Mouse (Mus musculus) adrenal gland (tissue): Measurements from ENCODE around the gene Tbxas1.

Source experiments
- intact Hi-C: fragments of 180-260 bp; cut with DNase I; formaldehyde crosslinking; loops from one replicate; pipeline ENCODE4 v1.15.1; 2025

Gene Tbxas1

GRCm38 (mm10) chr6:38982656-38983055, 107.5 kb downstream of the Tbxas1 start:
- intact Hi-C loops, result no loop called here

DNA sequence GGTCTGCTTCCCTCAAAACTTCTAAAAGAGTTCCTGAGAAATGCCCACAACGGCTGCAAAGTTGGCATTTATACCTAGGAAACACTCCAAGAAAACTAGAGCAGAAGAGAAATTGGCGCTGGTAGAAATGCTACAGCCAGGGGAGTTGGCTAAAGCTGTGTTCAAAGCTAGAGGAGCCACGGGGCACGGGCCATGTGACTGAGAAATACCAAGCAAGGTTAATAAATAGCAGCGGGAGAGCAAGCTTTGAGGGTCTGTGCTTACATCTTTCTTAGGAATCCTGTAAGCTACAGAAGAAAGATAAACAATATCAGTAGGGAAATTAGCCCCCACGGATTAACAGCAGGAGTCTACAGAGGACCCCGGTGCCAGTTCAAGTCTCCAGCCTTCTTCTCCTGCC, 107.9 kb downstream of the Tbxas1 start:
- intact Hi-C loops, result no loop called here

DNA sequence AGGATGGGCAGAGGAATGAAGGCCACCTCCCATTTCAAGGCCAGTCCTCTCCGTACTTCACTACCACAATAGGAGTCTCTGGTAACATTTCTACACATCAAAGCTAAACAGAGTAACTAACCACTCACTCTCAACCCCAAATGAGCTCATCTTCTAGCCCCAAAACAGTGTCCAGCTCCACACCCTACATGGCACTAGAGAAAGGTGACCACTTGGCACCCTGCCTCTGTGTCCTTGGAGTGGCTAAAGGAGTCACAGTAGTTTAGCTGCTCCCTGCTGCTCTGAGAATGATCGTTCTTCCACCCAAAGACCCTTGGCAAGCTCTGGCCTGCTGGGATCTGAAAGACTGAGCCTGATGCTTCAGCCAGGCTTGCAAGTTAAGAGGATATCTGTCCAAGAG, 109.4 kb downstream of the Tbxas1 start:
- intact Hi-C loops, result no loop called here

GRCm38 (mm10) chr6:38986641-38987040, 111.4 kb downstream of the Tbxas1 start:
- intact Hi-C loops, result no loop called here

DNA sequence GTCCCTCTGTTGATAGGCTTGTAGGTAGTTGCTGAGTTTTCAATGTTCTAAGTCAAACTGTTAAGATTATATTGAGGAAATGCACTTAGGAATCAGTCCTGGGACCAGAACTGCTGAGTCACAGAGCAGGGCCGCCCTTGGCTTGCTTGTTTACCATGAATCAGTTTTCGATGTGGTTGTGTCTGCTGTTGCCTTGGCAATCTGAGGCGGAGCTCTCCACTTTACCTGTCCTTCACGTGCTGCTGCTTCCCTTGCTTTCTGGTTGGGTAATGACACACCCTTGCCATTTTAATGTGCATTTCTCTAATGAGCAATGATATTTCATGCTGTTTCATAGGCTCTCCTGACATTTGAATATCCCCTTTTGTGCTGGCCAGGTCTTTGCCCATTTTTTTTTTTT, 116.8 kb downstream of the Tbxas1 start:
- intact Hi-C loops, result no loop called here

DNA sequence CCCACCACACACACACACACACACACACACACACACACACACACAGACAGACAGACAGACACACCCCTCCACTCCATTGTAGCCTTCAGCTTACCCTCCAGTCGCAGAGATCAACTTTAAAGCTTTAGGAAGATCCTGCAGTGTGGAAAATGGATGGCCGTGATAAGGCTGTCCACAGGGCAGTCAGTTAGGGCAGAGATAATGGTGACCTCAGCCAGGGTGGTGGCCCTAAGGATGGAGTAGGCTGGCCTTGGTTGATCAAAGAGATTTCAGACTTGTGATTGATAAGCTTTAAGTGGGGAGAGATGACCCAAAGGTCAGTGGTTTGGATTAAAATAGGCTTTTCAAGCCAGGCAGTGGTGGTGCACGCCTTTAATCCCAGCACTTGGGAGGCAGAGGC, 120.6 kb downstream of the Tbxas1 start:
- intact Hi-C loops, result no loop called here

GRCm38 (mm10) chr6:38997838-38998237, 122.6 kb downstream of the Tbxas1 start:
- intact Hi-C loops, result no loop called here

- intact Hi-C loops, result no loop called here
Measured at GRCm38 (mm10) chr6:39003126-39003525, 127.9 kb downstream of the Tbxas1 start.

- intact Hi-C loops, result no loop called here
Measured at GRCm38 (mm10) chr6:39004003-39004473, 128.8 kb downstream of the Tbxas1 start.

DNA sequence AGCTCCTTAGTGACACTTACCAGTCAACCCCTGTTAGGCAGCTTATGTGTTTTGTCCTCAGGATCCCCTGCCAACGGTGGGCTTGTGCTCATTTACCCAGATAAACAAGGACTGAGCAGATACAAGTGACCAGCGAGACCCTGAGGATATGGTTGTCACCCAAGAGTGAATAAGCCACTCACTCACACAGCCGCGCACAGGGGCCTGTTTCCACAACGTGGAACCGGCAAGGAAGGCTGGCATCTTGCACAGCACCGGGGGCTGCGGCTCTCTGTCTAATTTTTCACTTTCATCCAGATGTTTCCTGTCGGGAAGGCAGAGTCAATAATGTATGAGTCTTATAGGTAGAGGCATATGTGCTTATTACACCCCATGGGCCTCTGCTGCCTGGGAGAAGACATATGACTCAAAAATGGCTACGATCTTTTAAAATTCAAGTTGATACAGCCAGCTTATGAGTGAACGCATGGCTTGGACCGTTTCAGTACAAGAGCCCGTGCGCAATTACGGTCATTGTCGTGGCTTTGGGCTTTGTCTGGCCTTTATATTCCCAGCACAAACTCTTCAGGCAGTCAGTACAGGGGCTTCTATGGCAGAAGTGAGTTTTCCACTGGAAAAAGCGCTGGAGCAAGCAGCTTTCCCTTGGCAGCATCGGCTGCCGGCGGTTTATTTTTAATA, 130.2 kb downstream of the Tbxas1 start:
- intact Hi-C loops, result no loop called here

DNA sequence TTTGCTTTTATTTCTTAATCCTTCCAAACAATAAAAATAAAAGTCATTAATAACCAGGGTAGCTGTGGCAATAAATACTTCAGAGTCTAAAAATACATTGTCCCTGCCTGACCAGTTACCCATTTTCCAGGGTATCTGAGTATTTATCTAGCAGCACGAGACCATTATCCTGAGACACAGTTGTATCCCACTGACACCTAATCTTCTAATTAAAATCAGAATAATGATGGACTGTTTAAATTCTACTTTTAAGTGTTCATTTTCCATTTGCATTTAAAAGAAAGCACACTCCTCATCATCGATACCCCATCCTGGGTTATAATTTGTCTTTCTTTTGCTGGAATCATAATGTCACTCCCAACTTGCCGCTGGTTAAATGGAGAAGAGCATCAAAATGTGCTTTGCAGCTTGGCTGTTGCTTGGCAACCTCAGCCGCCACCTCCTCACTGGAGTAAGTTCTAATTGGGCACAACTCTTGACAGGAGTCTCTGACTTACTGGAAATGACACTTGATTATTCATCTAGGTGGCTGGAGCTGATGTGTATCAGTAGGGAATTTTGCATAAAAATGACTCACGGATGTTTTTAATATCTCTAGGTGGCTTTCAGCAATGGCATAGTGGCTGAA, 130.9 kb downstream of the Tbxas1 start:
- intact Hi-C loops, result no loop called here

DNA sequence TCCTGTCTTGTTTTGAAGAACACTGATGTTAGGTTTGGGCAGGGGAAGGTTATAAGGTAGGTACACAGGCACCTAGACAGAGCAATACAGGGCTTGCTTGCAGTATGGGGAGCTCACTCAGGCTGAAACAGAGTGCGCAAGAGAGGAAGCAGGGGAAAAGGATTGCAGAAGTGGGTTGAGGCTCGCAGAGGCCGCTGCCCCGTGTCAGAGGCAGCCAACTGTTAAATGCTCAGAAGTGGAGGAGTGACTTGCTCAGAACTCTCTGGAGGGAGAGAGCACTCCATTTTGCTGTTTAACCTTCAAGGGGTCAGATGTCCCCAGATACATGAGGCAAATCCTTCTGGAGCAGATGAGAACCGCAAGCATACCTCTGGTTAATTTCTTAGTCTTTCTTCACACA, 132.0 kb downstream of the Tbxas1 start:
- intact Hi-C loops, result no loop called here

DNA sequence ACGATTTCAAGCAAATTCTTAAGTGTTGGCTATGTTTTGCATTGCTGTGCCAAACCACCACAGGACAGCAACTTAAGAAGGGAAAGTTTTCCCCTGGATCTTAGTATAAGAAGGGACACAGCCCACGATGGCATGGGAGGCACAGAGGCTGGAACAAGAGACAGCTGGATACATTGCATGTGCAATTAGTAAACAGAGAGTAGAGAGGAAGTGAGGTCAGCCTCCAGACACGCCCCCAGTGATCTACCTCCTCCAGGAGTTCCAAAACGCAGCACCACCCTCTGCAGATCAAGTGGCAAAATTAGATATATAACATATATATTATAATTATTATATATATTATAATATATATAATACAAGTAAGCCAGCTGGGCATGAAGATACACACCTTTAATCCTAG, 132.9 kb downstream of the Tbxas1 start:
- intact Hi-C loops, result no loop called here

- intact Hi-C loops, result no loop called here
Measured at GRCm38 (mm10) chr6:39013034-39013832, 138.0 kb downstream of the Tbxas1 start.

- intact Hi-C loops, result no loop called here
Measured at GRCm38 (mm10) chr6:39017942-39018341, 142.7 kb downstream of the Tbxas1 start.

DNA sequence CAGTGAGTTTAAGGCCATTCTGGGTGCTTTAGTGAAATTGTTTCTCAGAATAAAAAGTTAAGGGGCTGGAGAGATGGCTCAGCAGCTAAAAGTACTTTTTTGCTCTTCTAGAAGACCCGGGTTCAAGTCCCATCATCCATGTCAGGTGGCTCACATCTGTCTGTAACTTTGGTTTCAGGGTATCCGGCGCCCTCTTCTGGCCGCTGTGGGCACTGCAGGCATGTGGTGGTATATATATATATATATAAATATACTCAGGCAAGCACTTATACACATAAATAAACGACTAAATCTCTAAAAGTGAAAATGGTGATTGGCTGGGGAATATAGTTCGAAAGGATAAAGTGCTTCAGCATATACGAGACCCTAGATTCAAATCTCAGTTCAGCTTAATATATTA, 143.6 kb downstream of the Tbxas1 start:
- intact Hi-C loops, result no loop called here

- intact Hi-C loops, result no loop called here
Measured at GRCm38 (mm10) chr6:39019219-39019618, 144.0 kb downstream of the Tbxas1 start.

- intact Hi-C loops, result no loop called here
Measured at GRCm38 (mm10) chr6:39021909-39022308, 146.7 kb downstream of the Tbxas1 start.

DNA sequence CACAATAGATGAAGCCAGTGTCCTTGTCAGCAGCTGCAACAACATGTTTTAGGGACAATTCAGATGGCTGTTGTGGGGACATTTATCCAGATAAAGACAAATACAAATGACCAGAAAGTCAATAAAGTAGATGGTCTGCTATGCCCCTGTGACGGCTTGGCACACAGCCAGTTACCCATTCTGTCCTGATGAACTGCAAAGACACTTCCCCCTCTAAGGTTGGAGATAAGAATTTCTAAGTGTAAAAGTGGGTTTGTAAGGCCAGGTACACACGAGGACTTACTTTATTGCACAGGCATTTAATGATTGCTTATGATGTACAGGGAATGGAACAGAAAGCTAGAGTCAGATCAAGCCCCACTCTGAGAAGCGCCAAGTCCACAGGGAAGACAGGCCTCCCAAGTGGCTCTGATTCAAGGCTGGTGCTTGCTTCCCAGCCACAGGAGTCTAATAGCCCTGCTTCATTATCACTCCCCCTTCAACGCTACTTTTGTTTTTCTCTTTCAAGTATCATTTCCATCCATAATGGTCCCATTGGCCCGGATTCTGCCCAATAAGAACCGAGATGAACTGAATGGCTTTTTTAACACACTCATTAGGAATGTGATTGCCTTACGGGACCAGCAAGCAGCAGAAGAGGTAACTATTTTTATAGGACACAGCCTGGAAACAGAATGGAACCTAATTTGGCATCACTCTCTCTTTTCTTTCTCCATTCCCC, 147.4 kb downstream of the Tbxas1 start:
- intact Hi-C loops, result no loop called here

GRCm38 (mm10) chr6:39024631-39025030, 149.4 kb downstream of the Tbxas1 start:
- intact Hi-C loops, result no loop called here

- intact Hi-C loops, result no loop called here
Measured at GRCm38 (mm10) chr6:39025038-39025437, 149.8 kb downstream of the Tbxas1 start.

GRCm38 (mm10) chr6:39030714-39031113, 155.5 kb downstream of the Tbxas1 start:
- intact Hi-C loops, result no loop called here
